Mouse (Mus musculus): ENCODE measurements at regions not wholly inside any gene's neighbourhood (a gene's known extent, or its start where the extent isn't known, plus 50 kb on each side); places are given as distances from the start of the nearest gene placed in this dataset.

GRCm38 (mm10) chr16:25066822-25067221 lies 219.8 kb upstream of the Tprg start:
- DNase-seq (ENCODE audit: low read depth, low spot score): no peak
- H3K9ac ChIP-seq (ENCODE audit: insufficient read depth, low read depth, low read length, poor library complexity, severe bottlenecking): no peak overlapping the region
- TF ChIP-seq MAFK (IDR thresholded peaks at IDR 0.05; ENCODE audit: insufficient read depth, low read depth, low read length): no peak
- TF ChIP-seq ZNF384 (IDR thresholded peaks at IDR 0.05; ENCODE audit: low read depth, low read length): no peak
- TF ChIP-seq CHD2 (IDR thresholded peaks at IDR 0.05; ENCODE audit: low read depth, low read length): no peak
- TF ChIP-seq HCFC1 (IDR thresholded peaks at IDR 0.05; ENCODE audit: borderline replicate concordance, insufficient read depth, low read length): no peak
- no peak for TF ChIP-seq ZC3H11A (IDR thresholded peaks at IDR 0.05; ENCODE audit: borderline replicate concordance, low read depth, low read length)
- H3K9me3 ChIP-seq (ENCODE audit: control insufficient read depth, insufficient read depth, low read depth, low read length): no peaks in the 10 kb centered on the region
- H3K27ac ChIP-seq (ENCODE audit: insufficient read depth, low read depth, low read length, poor library complexity, severe bottlenecking): no peak overlapping the region
- H3K36me3 ChIP-seq (ENCODE audit: control insufficient read depth, insufficient read depth, low read length, poor library complexity, severe bottlenecking): no peaks in the 10 kb centered on the region
- no peak overlapping the region for H3K4me3 ChIP-seq (ENCODE audit: insufficient read depth in 1 of 2, low read depth in 1 of 2, low read length in 2 of 2, poor library complexity in 1 of 2, severe bottlenecking in 1 of 2)
- peaks cover 3 to 4% of the 10 kb centered on the region in 2 experiments; a peak in 2 of 4 replicates for H3K4me1 ChIP-seq (ENCODE audit: control insufficient read depth in 2 of 2, insufficient read depth in 2 of 2, low read length in 2 of 2, poor library complexity in 1 of 2)
- in situ Hi-C loops (cut with MboI; ENCODE audit: low sequenced_read_pairs in 2 of 2, unreplicated experiment in 2 of 2): loop anchor here (10.0 to 25.0 kb wide), 3 partner anchors 582 to 1082 kb away; partner anchors contain the start of genes Bcl6 (in 2 of the 2) and Gm37419 (in 2 of the 2)

GRCm38 (mm10) chr16:25067276-25068249 lies 219.1 kb upstream of the Tprg start:
- DNase-seq (ENCODE audit: low read depth, low spot score): no peak
- Histone ChIP-seq H3K4me3 (ENCODE audit: insufficient read depth in 1 of 2, low read depth in 1 of 2, low read length in 2 of 2, poor library complexity in 1 of 2, severe bottlenecking in 1 of 2) (no peak overlapping the region), H3K9ac (ENCODE audit: insufficient read depth, low read depth, low read length, poor library complexity, severe bottlenecking) (no peak overlapping the region), H3K9me3 (ENCODE audit: control insufficient read depth, insufficient read depth, low read depth, low read length) (no peaks in the 10 kb centered on the region), H3K4me1 (ENCODE audit: control insufficient read depth in 2 of 2, insufficient read depth in 2 of 2, low read length in 2 of 2, poor library complexity in 1 of 2) (peaks cover 0 to 3% of the 10 kb centered on the region in 2 experiments; a peak in 1 of 4 replicates), H3K27ac (ENCODE audit: insufficient read depth, low read depth, low read length, poor library complexity, severe bottlenecking) (no peak overlapping the region), H3K36me3 (ENCODE audit: control insufficient read depth, insufficient read depth, low read length, poor library complexity, severe bottlenecking) (no peaks in the 10 kb centered on the region)
- in situ Hi-C loops (cut with MboI; ENCODE audit: low sequenced_read_pairs in 2 of 2, unreplicated experiment in 2 of 2): loop anchor here (10.0 to 25.0 kb wide), 3 partner anchors 583 to 1083 kb away; partner anchors contain the start of genes Bcl6 (in 2 of the 2) and Gm37419 (in 2 of the 2)
- TF ChIP-seq ZC3H11A (IDR thresholded peaks at IDR 0.05; ENCODE audit: borderline replicate concordance, low read depth, low read length) (peak; percentile 41; the same call in 1 of the 2 replicates), ZNF384 (IDR thresholded peaks at IDR 0.05; ENCODE audit: low read depth, low read length) (no peak)

GRCm38 (mm10) chr16:25080811-25081210 lies 205.8 kb upstream of the Tprg start:
- Histone ChIP-seq H3K9me3 (ENCODE audit: control insufficient read depth, insufficient read depth, low read depth, low read length) (no peaks in the 10 kb centered on the region), H3K4me1 (ENCODE audit: control insufficient read depth in 2 of 2, insufficient read depth in 2 of 2, low read length in 2 of 2, poor library complexity in 1 of 2) (no peaks in the 10 kb centered on the region), H3K9ac (ENCODE audit: insufficient read depth, low read depth, low read length, poor library complexity, severe bottlenecking) (no peak overlapping the region), H3K36me3 (ENCODE audit: control insufficient read depth, insufficient read depth, low read length, poor library complexity, severe bottlenecking) (no peaks in the 10 kb centered on the region), H3K27ac (ENCODE audit: insufficient read depth, low read depth, low read length, poor library complexity, severe bottlenecking) (no peak overlapping the region), H3K4me3 (ENCODE audit: insufficient read depth in 1 of 2, low read depth in 1 of 2, low read length in 2 of 2, poor library complexity in 1 of 2, severe bottlenecking in 1 of 2) (no peak overlapping the region)
- no peak for DNase-seq (ENCODE audit: low read depth, low spot score)
- in situ Hi-C loops (cut with MboI; ENCODE audit: low sequenced_read_pairs in 2 of 2, unreplicated experiment in 2 of 2): no loop called here
- TF ChIP-seq ZC3H11A (IDR thresholded peaks at IDR 0.05; ENCODE audit: borderline replicate concordance, low read depth, low read length) (no peak), CHD2 (IDR thresholded peaks at IDR 0.05; ENCODE audit: low read depth, low read length) (no peak), HCFC1 (IDR thresholded peaks at IDR 0.05; ENCODE audit: borderline replicate concordance, insufficient read depth, low read length) (no peak), MAFK (IDR thresholded peaks at IDR 0.05; ENCODE audit: insufficient read depth, low read depth, low read length) (no peak), ZNF384 (IDR thresholded peaks at IDR 0.05; ENCODE audit: low read depth, low read length) (no peak)

GRCm38 (mm10) chr16:25083729-25084128 lies 202.9 kb upstream of the Tprg start:
- no peak for DNase-seq (ENCODE audit: low read depth, low spot score)
- H3K4me3 ChIP-seq (ENCODE audit: insufficient read depth in 1 of 2, low read depth in 1 of 2, low read length in 2 of 2, poor library complexity in 1 of 2, severe bottlenecking in 1 of 2): no peak overlapping the region
- TF ChIP-seq ZNF384 (IDR thresholded peaks at IDR 0.05; ENCODE audit: low read depth, low read length) (no peak), CHD2 (IDR thresholded peaks at IDR 0.05; ENCODE audit: low read depth, low read length) (no peak), MAFK (IDR thresholded peaks at IDR 0.05; ENCODE audit: insufficient read depth, low read depth, low read length) (no peak), ZC3H11A (IDR thresholded peaks at IDR 0.05; ENCODE audit: borderline replicate concordance, low read depth, low read length) (no peak), HCFC1 (IDR thresholded peaks at IDR 0.05; ENCODE audit: borderline replicate concordance, insufficient read depth, low read length) (no peak)

More at GRCm38 (mm10) chr16:25083729-25084128, 202.9 kb upstream of the Tprg start:
- no peaks in the 10 kb centered on the region for H3K36me3 ChIP-seq (ENCODE audit: control insufficient read depth, insufficient read depth, low read length, poor library complexity, severe bottlenecking)
- H3K27ac ChIP-seq (ENCODE audit: insufficient read depth, low read depth, low read length, poor library complexity, severe bottlenecking): no peak overlapping the region
- no peaks in the 10 kb centered on the region for H3K4me1 ChIP-seq (ENCODE audit: control insufficient read depth in 2 of 2, insufficient read depth in 2 of 2, low read length in 2 of 2, poor library complexity in 1 of 2)
- no peaks in the 10 kb centered on the region for H3K9me3 ChIP-seq (ENCODE audit: control insufficient read depth, insufficient read depth, low read depth, low read length)
- no peak overlapping the region for H3K9ac ChIP-seq (ENCODE audit: insufficient read depth, low read depth, low read length, poor library complexity, severe bottlenecking)
- in situ Hi-C loops (cut with MboI; ENCODE audit: low sequenced_read_pairs in 2 of 2, unreplicated experiment in 2 of 2): no loop called here
